Mouse (Mus musculus) kidney, embryonic 16.5 days (tissue): ENCODE measurements at regions not wholly inside any gene's neighbourhood (a gene's known extent, or its start where the extent isn't known, plus 50 kb on each side); places are given as distances from the start of the nearest gene placed in this dataset.
"Not testable (repeated sequence)": the region's sequence is repeated elsewhere in the genome, so short reads cannot be mapped to it uniquely, and the experiment has no call there.

Source experiments
- ATAC-seq: fragments of 200-750 bp; cut with Nextera tagmentation; 2 replicates; pipeline ENCODE4 v1.8.0; 2017; ENCODE audit warnings: moderate TSS enrichment; ENCODE audit not compliant: low FRiP score, low TSS enrichment
- H3K27ac ChIP-seq: fragments of 300-500 bp; sonication (generic); 2 replicates; pipeline ENCODE4 v1.5.1; 2014; ENCODE audit warnings: low read length
- H3K27me3 ChIP-seq: fragments of 300-500 bp; sonication (generic); 2 replicates; pipeline ENCODE4 v1.6.1; 2014; ENCODE audit warnings: low read length, control low read depth, mixed read lengths; ENCODE audit not compliant: insufficient read depth
- H3K36me3 ChIP-seq: fragments of 300-500 bp; sonication (generic); 2 replicates; pipeline ENCODE4 v1.6.1; 2014; ENCODE audit warnings: low read length, control low read depth, mixed read lengths; ENCODE audit not compliant: insufficient read depth
- H3K4me1 ChIP-seq: fragments of 300-500 bp; sonication (generic); 2 replicates; pipeline ENCODE4 v1.6.1; 2014; ENCODE audit warnings: low read length, control low read depth, mixed read lengths; ENCODE audit not compliant: insufficient read depth
- H3K4me2 ChIP-seq: fragments of 300-500 bp; sonication (generic); replicated peaks from 2 replicates; pipeline ENCODE4 v1.6.1; 2014; ENCODE audit warnings: low read depth, low read length
- H3K4me3 ChIP-seq: fragments of 300-500 bp; sonication (generic); 2 replicates; pipeline ENCODE4 v1.5.1; 2014; ENCODE audit warnings: mild to moderate bottlenecking, low read length
- H3K9ac ChIP-seq: fragments of 300-500 bp; sonication (generic); replicated peaks from 2 replicates; pipeline ENCODE4 v1.6.1; 2014; ENCODE audit warnings: low read length
- H3K9me3 ChIP-seq: fragments of 300-500 bp; sonication (generic); 2 replicates; pipeline ENCODE4 v1.6.1; 2016; ENCODE audit warnings: low read length, control low read depth
- WGBS: fragments of 180-500 bp; shearing (Covaris S2); extraction: QIAGEN DNeasy Blood & Tissue Kit; methylation state at CpG from one replicate; pipeline ENCODE4 v1.1.7; 2014; 5-methylcytosine and 5-hydroxymethylcytosine counted together

DNA sequence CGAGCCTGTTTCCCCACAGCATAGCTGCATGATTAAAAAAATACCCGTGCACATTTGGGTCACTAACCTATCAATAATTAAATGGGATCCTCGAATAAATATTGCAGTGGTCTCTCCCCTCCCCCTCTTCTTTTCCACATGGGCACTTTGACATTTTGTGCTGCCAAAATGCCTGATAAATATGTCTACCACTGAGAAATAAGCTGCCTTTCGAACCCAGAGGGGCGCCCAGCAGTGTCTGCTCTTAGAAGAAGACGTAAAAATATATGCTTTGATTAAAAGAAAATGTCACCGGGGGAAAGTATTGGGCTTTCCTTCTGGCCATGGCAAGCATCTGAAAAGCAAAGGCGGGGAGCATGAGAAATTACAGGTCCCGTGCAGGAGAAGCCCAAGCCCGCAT lies 152.6 kb upstream of the Frmd4a start:
- no peaks in the 10 kb centered on the region for H3K27me3 ChIP-seq
- no peak overlapping the region for H3K4me3 ChIP-seq
- no peak overlapping the region for H3K27ac ChIP-seq
- no peak overlapping the region for H3K9ac ChIP-seq
- H3K36me3 ChIP-seq, result no peaks in the 10 kb centered on the region
- H3K4me2 ChIP-seq, result no peak overlapping the region
- no peaks in the 10 kb centered on the region for H3K4me1 ChIP-seq
- H3K9me3 ChIP-seq, result no peaks in the 10 kb centered on the region
- ATAC-seq, result no peak
- 81% methylated on average over 10 of the region's 10 CpGs for WGBS

DNA sequence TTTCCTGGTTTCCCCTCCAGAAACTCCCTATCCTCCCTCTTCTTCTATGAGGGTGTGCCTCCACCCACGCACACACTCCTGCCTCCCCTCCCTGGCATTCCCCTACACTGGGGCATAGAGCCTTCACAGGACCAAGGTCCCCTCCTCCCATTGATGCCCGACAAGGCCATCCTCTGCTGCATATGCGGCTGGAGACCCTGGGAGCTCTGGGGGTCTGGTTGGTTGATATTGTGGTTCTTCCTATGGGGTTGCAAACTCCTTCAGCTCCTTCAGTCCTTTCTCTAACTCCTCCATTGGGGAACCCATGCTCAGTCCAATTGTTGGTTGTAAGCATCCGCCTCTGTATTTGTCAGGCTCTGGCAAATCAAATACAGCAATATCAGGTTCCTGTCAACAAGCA lies 150.8 kb upstream of the Frmd4a start:
- H3K36me3 ChIP-seq, H3K4me1 ChIP-seq, H3K4me3 ChIP-seq, ATAC-seq, H3K27ac ChIP-seq, H3K27me3 ChIP-seq, H3K9ac ChIP-seq, H3K4me2 ChIP-seq, H3K9me3 ChIP-seq: not testable (repeated sequence)
- 82% methylated on average over 4 of the region's 4 CpGs for WGBS

DNA sequence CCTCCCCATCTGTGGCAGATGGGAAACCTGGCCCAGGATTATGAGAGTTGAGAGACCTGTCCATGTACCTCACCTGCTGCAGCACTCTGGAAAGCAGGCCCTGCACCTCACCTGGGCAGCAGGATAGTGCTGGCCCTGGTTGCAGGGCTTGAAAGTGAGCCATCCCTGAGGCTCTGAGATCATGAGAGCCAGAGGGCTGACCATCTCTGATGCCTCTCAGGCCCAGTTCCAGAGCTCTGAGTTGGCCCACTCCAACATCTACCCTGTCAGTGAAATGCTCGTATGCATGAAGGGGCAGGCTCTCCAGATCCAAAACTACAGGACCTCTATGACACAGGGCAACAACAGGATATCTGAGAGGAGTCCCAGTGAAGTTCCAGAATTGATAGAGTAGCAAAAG lies 147.8 kb upstream of the Frmd4a start:
- Histone ChIP-seq H3K4me1 (no peaks in the 10 kb centered on the region), H3K4me2 (no peak overlapping the region), H3K27ac (no peak overlapping the region), H3K9ac (no peak overlapping the region), H3K4me3 (no peak overlapping the region), H3K36me3 (no peaks in the 10 kb centered on the region), H3K27me3 (no peaks in the 10 kb centered on the region), H3K9me3 (no peaks in the 10 kb centered on the region)
- no peak for ATAC-seq
- 87% methylated on average over 1 of the region's 1 CpGs for WGBS

DNA sequence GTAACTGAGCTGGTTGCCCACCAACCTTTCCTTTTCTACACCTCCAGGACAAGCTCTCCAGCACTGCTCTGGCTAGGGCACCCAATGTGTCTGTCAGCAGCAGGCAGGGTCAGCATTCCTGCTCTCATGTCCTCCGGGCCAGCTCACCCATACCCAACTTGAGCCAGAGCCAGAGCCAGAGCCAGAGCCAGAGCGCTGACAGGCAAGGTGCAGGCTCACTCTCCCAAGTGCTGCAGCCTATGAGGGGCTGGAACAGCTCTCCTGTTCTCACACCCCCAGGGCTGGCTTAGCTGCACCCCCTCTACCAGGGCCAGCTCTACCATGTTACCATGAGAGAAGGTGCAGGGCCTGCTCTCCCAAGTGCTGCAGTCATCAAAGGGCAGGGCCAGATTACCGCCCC lies 145.8 kb upstream of the Frmd4a start:
- no peaks in the 10 kb centered on the region for H3K4me1 ChIP-seq
- H3K9ac ChIP-seq, result no peak overlapping the region
- H3K27ac ChIP-seq, result no peak overlapping the region
- H3K4me3 ChIP-seq, result no peak overlapping the region
- H3K36me3 ChIP-seq, result no peaks in the 10 kb centered on the region
- H3K27me3 ChIP-seq, result no peaks in the 10 kb centered on the region
- no peak overlapping the region for H3K4me2 ChIP-seq
- WGBS, result 88% methylated on average over 3 of the region's 3 CpGs
- 0 out of 2 replicates have a peak, but pooled peaks cover 4% of the 10 kb centered on the region for H3K9me3 ChIP-seq
- no peak for ATAC-seq

DNA sequence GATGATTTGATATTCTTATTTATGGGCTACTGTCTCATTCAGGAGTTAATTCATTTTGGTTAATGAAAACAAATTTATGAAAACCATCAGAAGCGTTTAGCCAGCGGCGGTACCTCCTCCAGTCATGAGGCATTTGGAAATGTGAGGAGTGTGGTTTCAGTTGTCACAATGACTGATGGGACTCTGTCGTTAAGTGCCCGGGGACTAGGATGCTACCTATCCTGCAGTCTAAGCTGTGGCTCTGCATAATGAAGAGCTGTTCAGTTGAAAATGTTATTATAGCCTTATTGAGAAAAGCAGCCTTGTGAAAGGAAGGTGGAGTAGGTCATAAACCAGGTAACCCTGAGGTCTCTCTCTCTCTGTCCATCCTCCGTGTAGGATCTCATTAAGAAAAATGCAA lies 130.5 kb upstream of the Frmd4a start:
- Histone ChIP-seq H3K27me3 (peaks cover 14% of the 10 kb centered on the region), H3K4me3 (no peak overlapping the region), H3K4me2 (no peak overlapping the region), H3K36me3 (no peaks in the 10 kb centered on the region), H3K4me1 (no peaks in the 10 kb centered on the region), H3K9ac (no peak overlapping the region), H3K27ac (no peak overlapping the region), H3K9me3 (no peaks in the 10 kb centered on the region)
- WGBS, result 18% methylated on average over 6 of the region's 6 CpGs
- ATAC-seq, result no peak

DNA sequence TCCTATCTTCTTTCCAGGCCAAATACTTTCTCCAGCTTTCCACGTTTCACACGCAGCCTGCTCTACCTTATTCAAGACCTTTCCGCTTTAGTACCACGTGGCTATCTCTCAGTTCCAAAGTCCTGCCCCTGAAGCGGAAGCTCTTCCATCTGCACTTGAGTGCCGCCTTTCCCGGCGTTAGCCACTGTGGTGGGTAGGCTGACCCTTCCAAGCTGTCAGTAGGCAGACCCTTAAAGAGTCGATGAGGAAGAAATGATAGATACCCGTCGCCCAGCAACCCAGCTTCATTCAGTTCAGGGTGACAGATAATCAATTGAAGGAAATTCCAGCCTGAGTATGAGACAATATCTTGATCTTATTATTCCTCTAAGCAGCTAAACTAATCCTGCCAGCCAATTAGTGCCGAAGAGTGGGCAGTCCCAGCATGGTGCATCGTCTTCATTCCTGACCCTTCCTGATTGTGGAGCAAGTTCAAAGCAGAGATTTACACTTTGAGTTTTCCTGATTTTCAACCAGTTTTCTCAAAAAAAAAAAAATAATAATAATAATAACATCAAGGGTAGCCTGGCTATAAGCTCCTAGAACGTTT lies 129.6 kb upstream of the Frmd4a start:
- Histone ChIP-seq H3K36me3 (no peaks in the 10 kb centered on the region), H3K4me2 (no peak overlapping the region), H3K4me1 (no peaks in the 10 kb centered on the region), H3K9ac (no peak overlapping the region), H3K9me3 (no peaks in the 10 kb centered on the region), H3K27ac (no peak overlapping the region), H3K4me3 (no peak overlapping the region), H3K27me3 (peaks cover 14% of the 10 kb centered on the region)
- WGBS, result 59% methylated on average over 14 of the region's 14 CpGs
- no peak for ATAC-seq

DNA sequence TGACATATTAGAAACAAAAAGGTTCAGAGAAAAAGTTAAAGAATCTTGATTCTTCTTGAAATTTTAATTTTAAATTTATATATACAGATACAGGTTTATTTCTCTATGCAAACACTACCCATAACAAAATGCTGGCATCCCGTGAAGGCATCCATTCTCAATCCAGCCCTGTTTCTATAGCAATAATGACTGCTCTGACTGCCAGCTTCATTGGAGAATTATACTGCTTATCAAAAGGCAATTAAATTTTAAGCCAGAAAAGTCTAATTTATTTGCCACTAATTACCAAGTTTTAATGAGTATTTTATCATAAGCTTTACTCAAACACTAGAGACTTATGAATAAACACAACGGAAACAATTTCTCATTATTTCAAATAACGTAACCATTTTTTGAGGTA lies 128.1 kb upstream of the Frmd4a start:
- WGBS, result 93% methylated on average over 3 of the region's 3 CpGs
- Histone ChIP-seq H3K36me3 (no peaks in the 10 kb centered on the region), H3K4me1 (no peaks in the 10 kb centered on the region), H3K4me2 (no peak overlapping the region), H3K4me3 (no peak overlapping the region), H3K27me3 (peaks cover 14% of the 10 kb centered on the region), H3K27ac (no peak overlapping the region), H3K9ac (no peak overlapping the region), H3K9me3 (no peaks in the 10 kb centered on the region)
- no peak for ATAC-seq

DNA sequence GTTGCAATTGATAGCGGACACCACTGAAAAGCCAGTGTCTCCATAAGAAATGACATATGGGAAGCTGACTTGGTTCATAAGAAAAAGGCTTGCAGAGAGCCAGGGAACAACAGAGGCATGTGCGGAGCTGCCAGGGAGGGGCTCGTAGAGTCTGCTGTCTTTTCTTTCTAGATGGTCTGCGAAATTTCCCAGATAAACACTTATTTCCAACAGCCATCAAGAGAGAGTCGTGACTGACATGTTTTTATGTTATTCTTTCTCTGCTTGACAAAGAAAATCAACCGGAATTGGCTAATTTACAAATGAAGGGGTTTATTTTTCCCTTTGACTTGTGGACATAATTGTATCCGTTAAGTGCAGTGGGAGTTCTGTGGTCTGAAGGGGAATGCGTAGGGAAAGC lies 127.1 kb upstream of the Frmd4a start:
- Histone ChIP-seq H3K4me3 (no peak overlapping the region), H3K4me2 (no peak overlapping the region), H3K9ac (no peak overlapping the region), H3K9me3 (no peaks in the 10 kb centered on the region), H3K36me3 (no peaks in the 10 kb centered on the region), H3K4me1 (no peaks in the 10 kb centered on the region), H3K27ac (no peak overlapping the region), H3K27me3 (peaks cover 14% of the 10 kb centered on the region)
- ATAC-seq, result no peak
- 58% methylated on average over 8 of the region's 8 CpGs for WGBS

DNA sequence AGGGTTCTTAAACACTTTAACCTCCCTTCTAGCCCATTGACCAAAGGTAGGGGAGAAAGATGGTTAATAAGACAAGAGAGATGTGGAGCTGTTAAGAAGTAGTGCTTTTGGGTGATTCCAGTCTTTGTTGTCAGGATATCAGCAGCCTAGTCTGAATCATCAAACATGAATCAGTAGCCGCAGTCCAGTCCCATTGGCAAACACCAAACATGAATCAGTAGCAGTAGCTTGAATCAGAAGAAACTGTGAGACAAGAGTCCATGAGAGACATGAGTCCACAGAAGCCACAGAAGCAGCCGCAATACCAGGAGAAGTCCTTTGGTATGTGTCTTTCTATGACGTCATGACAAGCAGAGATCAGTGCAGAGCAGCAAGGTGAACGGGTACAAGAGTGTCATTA lies 110.5 kb upstream of the Frmd4a start:
- no peaks in the 10 kb centered on the region for H3K4me1 ChIP-seq
- no peak overlapping the region for H3K9ac ChIP-seq
- no peaks in the 10 kb centered on the region for H3K27me3 ChIP-seq
- 90% methylated on average over 4 of the region's 4 CpGs for WGBS
- H3K27ac ChIP-seq, result no peak overlapping the region
- no peaks in the 10 kb centered on the region for H3K36me3 ChIP-seq
- no peak overlapping the region for H3K4me2 ChIP-seq
- H3K4me3 ChIP-seq, result no peak overlapping the region
- no peaks in the 10 kb centered on the region for H3K9me3 ChIP-seq
- no peak for ATAC-seq

DNA sequence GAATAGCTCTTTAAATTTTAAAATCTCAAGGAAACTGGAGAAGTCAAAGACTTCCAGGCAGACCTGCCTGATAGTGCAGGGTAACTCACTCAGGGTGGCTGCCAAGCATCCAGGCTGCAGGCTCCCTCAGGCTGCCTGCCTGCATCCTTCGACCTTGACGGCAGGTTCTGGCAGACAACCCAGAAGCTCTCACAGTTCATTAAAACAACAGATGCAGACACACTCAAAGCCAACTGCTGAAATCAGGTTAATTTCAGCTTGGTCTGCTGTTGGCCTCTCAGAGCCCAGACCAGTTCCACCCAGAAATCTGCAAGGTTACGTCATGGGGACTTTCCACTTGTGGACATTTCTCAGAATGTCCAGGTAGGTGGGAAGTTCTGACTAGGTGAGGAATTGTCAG lies 109.3 kb upstream of the Frmd4a start:
- no peak overlapping the region for H3K9ac ChIP-seq
- no peak for ATAC-seq
- H3K27me3 ChIP-seq, result no peaks in the 10 kb centered on the region
- H3K9me3 ChIP-seq, result no peaks in the 10 kb centered on the region
- no peak overlapping the region for H3K4me3 ChIP-seq
- no peak overlapping the region for H3K27ac ChIP-seq
- no peak overlapping the region for H3K4me2 ChIP-seq
- no peaks in the 10 kb centered on the region for H3K36me3 ChIP-seq
- no peaks in the 10 kb centered on the region for H3K4me1 ChIP-seq
- WGBS, result 79% methylated on average over 3 of the region's 3 CpGs
